Mouse (Mus musculus): ENCODE data around the gene Tmem97.

DNA sequence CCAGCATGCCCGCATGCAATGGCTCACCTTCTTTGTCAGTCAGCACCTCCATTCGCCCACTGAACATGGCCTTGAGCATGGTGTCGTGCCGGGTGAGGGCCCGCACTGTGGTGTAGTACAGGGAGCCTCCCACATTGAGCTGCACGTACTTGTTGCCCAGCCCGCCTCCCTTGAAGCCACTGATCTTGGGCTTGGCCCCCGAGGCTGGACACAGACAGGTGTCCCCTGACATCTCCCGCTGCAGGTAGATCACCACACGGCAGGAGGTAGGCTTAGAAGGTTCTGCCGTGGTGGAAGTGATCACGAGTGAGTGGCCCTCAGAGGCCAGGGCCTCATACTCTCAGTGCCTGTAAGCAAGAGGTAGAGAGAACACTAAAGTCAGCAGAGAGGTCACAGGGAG is 20.6 kb downstream of the Tmem97 start:
- TF ChIP-seq CTCF (IDR thresholded peaks at IDR 0.05; ENCODE audit: low read depth, low read length) = no peak
- TF ChIP-seq POLR2A (IDR thresholded peaks at IDR 0.05; ENCODE audit: borderline replicate concordance, low read depth, low read length) = no peak

Measured in bone marrow macrophage, adult 2 months (primary cell).